Mouse (Mus musculus) kidney, postnatal 10 days (tissue): ENCODE results near the gene Pianp.
A peak's percentile ranks its signal among the peaks of the same experiment; 100 is the strongest.

Experiments
- DNase-seq: peaks from one replicate; pipeline ENCODE4 v3.0.0; 2021; ENCODE audit warnings: mixed read lengths

Pianp gene

GRCm38 (mm10) chr6:125008586-125009128, 12.2 kb downstream of the Pianp start:
- DNase-seq, result peak; percentile 98

GRCm38 (mm10) chr6:125009129-125009180, 12.5 kb downstream of the Pianp start, which contains the start of gene Zfp384:
Zfp384 (plus strand) TSS chr6:125009145.
- no peak for DNase-seq

GRCm38 (mm10) chr6:125009181-125010073, 12.9 kb downstream of the Pianp start:
- DNase-seq, result peak; percentile 94

- DNase-seq, result no peak
Observed at GRCm38 (mm10) chr6:125017682-125018081, 21.2 kb downstream of the Pianp start.

GRCm38 (mm10) chr6:125030532-125030931, 34.0 kb downstream of the Pianp start:
- DNase-seq, result peak; percentile 60

- DNase-seq, result no peak
Observed at GRCm38 (mm10) chr6:125031604-125032003, 35.1 kb downstream of the Pianp start.

- DNase-seq, result no peak
Observed at GRCm38 (mm10) chr6:125038666-125039065, 42.2 kb downstream of the Pianp start.

GRCm38 (mm10) chr6:125039131-125039530, 42.6 kb downstream of the Pianp start:
- no peak for DNase-seq

GRCm38 (mm10) chr6:125039533-125040153, 43.1 kb downstream of the Pianp start, which contains the start of gene Ing4:
Ing4 (plus strand) TSS chr6:125039760.
- peak; percentile 97 for DNase-seq

- no peak for DNase-seq
Observed at GRCm38 (mm10) chr6:125040221-125040620, 43.7 kb downstream of the Pianp start.

GRCm38 (mm10) chr6:125041047-125041446, 44.6 kb downstream of the Pianp start:
- DNase-seq, result no peak

GRCm38 (mm10) chr6:125042081-125042480, 45.6 kb downstream of the Pianp start:
- no peak for DNase-seq

GRCm38 (mm10) chr6:125046691-125047090, 50.2 kb downstream of the Pianp start:
- peak; percentile 92 for DNase-seq

GRCm38 (mm10) chr6:125049678-125050077, 53.2 kb downstream of the Pianp start, which contains the start of gene Acrbp:
Acrbp (plus strand) TSS chr6:125049689.
- no peak for DNase-seq

GRCm38 (mm10) chr6:125051237-125051636, 54.7 kb downstream of the Pianp start:
- DNase-seq, result no peak
